Mouse (Mus musculus) layer of hippocampus, postnatal 36 days (tissue): ENCODE measurements at regions not wholly inside any gene's neighbourhood (a gene's known extent, or its start where the extent isn't known, plus 50 kb on each side); places are given as distances from the start of the nearest gene placed in this dataset.

ENCODE experiments used
- DNase-seq, 2 experiments: peaks; one replicate each; pipeline ENCODE4 v3.0.0; 2022

DNA sequence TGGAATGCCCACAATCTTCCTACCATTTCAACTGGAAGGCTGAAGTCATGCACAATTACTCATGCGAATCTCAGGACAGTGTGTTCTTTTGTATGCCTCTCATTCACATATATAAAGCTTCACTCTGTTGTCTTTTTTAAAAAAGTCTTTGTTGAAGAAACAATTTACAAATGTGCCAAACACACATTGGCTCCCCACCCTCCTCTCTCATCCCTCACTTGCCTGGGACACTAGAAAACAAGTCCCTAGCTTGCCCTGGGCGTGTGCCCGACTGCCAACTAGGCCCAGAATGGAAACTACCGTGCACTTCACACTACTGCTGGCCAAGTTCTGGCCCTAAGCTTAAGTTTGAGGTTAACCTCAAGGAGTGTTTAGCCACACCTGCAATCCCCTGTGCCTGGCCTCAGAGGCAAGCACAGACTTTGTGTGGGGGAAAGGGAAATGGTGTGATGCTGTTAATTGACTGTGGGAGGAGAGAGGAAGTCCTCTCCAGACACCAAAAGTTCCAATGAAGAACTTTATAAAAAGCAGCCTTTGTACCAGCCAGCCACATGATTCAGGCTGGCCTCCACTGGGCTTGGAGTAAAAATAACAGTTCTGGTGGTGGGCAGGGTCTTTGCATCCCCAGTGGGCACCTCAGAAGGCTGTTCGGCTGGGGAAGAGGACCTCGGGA, 70.2 kb upstream of the Picalm start:
- DNase-seq: peak; percentile 30 to 32

DNA sequence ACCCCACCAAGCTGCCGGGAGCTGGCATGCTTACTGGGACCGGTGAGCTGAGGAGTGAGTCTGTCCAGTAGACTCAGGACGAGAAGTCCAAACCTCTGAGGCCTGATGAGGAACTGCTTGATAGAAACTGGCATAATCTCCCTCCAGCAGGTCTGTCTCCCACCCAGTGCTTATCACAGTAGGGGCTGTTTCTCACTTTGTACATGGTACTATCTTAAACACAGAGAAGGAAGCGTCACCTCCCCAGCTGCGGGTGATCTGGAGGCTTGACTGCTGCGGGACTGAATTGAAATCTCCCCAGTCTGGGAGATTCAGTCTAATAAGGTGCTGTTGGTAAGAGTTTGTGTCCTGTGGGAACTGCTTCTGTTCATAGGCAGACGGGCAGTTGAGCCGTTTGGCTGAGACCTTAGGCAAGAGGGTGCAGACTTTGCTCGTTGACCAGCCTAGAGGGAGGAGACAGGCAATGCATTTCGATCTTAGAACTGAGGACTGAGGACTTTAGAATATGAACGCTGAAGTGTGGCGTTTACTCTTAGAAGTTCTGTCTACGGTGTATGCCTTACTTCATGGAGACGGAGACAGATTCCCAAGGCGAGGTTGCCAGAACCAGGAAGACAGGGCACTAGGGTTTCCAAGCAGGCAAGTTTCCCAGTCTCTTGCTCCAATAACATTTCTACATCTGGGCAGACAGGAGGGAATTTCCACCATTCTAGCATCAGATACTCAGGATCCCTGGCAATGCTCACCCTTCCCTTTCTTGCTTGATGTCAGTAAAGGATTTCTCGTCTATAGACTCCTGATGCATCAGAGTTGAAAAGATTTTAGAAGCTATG, 69.5 kb upstream of the Picalm start:
- no peak for DNase-seq

DNA sequence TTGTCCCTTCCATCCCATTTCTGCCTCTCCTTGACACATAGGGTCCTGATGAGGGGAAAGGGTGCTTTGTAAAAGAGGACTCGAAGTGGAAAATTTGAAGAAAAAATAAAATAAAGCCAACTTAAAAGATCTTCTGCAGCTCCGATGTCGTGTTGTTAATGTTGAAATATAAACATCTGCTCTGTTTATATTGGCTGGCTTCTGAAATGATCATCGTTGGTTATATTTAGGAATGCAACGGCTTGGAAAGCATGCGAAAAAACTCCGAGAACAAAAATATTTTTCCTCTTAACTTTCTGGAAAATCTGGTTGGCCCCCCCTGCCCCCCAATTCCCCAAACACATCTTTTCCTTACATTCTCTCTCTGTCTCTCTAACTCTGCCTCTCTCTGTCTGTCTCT, 68.3 kb upstream of the Picalm start:
- no peak for DNase-seq

DNA sequence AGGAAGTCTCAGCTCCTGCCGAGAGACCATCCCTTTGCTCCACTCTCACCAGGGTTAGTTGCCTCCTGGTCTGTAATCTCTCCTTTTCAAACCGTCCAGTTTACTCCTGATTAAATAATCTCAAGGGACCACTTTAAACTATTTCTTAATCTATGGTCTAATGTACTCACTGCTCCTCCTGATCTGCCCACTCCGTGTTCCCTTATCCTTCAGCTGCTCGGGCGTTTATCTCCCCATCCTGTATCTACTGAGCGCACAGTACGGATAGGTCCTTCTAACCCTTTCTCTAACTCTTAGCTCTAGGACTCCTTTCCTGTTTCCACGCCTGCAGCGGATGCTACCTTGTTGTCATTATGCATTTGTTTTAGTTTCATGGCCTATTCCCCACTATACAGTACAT, 67.1 kb upstream of the Picalm start:
- DNase-seq: no peak

DNA sequence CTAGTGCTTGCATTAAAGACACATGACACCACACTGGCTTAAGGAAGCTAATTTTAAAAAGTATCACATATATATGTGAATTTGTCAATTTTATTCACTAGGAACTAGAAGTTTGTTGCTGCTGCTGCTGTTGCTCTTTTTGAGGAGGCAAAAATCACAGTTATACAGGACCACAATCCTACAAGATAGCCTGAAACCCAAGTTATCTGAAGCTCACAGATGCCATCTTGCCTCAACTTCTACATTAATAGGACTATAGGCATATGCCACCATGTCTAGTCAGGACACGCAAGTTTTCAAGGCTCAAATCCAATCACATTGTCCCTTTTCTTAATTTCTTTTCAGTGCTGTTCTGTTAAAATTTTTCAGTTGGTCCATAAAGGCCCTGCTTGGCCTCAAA, 65.8 kb upstream of the Picalm start:
- no peak for DNase-seq

DNA sequence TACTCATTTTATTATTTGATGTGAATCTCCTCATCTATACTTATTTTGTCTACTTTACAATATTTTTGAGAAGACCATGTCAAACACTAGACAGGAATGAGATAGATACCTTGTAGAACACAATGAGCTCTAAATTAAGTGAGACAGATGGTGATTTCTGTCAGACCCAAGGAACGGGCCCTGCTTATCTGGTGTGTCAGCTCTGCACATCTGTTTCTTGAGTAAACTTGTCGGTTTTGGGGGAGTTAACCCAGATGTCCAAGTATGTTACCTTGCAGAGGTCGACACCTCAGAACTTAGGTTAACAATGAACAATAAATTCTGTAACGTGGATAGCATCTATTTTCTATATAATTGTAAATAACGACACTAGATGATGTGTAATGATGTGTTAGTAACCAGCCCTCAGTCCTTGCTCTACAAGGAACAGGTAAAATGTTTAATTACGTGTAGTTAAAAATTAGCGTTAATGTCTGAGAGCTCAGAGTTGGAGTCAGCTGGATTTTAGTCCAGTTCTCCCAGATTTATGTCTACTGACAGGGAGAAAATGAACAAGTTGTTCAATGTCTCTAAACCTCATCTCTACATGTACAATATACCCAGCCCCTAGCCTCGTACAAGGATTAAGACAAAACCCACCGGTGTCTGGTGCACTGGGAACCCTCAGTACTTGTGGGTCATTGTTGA, 64.6 kb upstream of the Picalm start:
- DNase-seq: no peak

DNA sequence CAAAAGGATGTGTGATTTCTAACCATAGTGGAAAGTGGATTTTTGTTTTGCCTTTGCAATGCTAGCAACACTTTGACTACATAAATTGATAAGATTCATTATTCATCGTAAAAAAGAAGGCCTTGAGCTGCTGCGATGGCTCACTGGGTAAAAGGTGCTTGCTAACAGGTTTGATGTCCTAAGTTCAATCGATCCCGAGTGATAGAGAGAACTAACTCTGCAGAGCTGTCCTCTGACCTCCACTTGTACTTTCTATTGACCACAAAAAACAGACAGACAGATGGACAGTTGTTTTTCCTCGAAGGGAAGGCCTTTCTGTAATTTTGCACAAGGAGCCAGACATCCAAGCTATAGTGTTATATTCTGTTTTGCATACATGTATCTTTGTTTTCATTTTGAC, 63.7 kb upstream of the Picalm start:
- no peak for DNase-seq

DNA sequence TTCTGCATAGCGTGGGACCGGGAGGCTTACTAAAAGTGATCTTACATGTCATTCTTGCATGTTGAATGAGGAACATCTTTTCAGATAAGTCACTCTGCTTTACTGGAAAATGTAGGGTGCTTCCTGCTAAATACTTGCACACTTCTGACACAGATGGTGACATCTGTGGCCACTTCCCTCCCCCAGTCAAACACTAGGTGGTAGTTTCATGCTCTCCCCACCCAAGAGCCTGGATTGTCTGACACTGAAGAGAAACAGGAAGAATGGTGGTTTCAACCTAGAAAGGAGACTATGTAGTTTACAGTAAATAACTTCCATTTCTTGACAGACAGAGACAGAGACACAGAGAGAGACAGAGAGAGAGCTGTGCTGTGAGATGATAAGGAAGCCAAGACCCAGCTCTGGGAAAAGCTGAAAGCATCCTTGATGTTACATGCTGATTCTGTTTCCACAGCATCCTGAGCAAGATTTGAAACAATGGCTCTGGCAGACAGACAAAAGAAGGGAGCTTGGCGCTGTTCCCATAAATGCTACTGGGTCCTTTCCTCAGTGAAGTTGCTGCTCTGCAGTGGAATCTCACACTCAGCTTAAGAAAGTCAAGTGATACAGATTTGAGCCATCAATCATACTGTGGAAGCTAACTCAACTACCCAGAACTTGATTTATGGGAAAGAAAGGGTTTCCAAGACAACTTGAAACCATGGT, 61.9 kb upstream of the Picalm start:
- DNase-seq: no peak

DNA sequence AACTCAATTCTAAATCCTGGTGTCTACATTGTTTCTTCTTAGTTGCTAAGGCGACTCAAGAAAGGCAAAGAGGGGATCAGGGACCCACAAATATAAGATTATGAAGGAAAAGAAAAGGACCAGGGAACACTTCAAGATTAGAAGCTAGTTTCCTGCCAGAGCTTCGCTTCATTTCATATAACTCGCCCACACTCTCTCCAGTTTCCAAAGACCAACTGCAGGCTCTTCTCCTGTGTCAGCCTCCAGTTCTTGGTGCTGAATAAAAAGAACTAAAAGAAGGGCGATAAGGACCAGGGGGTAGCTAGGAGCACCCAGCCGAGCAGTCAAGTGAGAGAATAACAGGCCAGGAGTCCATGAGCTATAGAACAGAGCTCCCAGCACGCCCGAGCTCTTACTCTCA, 59.7 kb upstream of the Picalm start:
- no peak for DNase-seq

DNA sequence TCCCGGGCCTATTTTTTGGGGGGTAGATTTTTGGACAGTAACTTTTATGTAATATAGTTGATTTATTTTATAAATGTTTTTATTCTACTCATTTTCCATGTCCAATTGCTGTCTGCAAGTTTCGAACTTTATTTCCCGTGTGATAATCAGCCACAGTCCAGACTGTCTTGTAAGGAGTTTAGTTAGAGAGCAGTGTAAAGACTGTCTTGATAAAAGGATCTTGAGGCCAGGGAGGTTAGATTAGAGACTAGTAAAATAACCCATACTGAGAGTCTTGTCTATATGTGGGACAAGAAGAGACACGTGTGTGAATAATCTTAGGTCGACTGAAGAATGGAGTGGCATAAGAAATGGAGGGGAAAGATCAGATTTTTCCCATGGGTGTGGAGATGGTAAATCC, 56.1 kb upstream of the Picalm start:
- DNase-seq: no peak

DNA sequence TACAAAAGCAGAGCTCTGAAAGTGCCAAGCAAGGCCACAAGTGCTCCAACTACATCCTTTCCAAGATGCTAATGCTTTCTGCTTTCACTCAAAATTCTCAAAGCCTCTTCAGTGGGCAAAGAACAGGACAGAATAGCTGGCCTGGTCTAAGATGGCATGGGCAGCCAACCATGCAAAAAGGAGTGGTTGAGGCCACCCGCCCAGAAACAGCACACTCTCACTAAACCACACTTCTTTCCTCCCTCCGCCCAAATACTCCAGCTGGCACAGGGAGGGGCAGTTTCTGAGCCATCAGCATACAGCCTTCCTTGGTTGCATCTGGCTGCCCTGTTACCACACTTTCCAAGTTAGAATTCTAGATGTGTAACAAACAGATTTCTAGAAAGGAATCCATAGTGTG, 55.4 kb upstream of the Picalm start:
- peak in 1 of 2 experiments; percentile 20 for DNase-seq

DNA sequence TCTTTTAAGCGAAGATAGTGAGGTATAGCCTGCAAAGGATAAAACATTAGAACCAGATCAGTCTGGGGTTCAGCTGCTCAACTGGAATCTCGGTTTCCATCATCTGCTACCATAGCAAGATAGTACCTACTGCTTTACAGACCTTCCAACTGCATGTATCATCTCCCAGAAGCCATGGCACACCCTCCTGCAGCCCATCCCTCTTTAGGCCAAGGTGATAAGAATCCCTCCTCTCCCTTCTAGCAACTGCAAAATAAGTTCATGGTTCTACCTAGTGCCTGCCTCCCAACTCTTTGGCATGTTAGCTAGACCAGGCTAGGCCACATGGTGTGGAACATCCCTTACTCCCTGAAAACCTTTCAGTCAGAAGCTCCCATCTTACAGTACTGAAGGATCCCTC, 52.4 kb upstream of the Picalm start:
- DNase-seq: no peak

DNA sequence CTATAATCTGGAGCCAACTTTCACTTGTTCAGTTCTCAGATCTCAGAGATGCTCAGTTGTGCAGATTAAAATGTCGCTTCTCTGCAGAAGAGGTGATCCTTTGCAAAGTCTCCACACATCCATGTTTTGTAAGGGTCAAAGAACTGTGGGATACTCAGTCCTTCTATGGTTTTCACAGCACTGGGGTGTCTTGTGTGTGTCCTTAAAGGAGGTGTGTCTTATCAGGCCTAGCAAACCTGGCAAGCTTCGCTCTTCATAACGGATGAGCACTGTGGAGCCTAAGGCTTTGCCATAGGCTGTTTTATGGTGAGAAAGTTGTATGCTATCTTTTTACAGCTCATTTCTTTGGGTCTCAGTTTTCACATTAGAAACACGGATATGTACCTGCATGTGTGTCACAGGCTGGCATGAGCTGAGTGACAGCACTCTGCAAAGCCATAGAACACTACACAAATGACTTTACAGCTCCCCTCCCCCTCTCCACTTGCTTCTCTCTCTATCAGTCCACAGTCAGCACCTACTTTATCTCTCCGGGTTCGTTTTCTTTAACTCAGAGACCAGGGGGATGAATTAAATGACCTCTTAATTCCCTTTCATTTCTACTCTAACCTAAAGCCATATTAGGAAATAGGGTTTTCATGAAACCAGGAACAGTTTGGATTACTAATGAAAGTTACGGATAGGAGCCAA, 49.8 kb upstream of the Picalm start:
- DNase-seq: no peak
